Mouse (Mus musculus): ENCODE results near the gene Rxfp3.

- no peak for TF ChIP-seq CTCF (conservative IDR thresholded peaks at IDR 0.05; ENCODE audit: insufficient read depth, insufficient read length, low read depth, low read length)
- TF ChIP-seq POLR2A (IDR thresholded peaks at IDR 0.05; ENCODE audit: low read depth, low read length), result no peak
Observed at GRCm38 (mm10) chr15:10990411-10990810, 47.4 kb downstream of the Rxfp3 start.
